Mouse (Mus musculus) lung, adult 2 months (tissue): ENCODE results near the gene Toe1. TPM values are rescaled to one million over a fixed set of nuclear protein-coding genes. Genes with fewer than 3 reads are reported as not detected.
A peak's percentile ranks its signal among the peaks of the same experiment; 100 is the strongest.

ENCODE experiments used
- DNase-seq: peaks from one replicate; pipeline ENCODE4 v3.0.0; 2022
- H3K4me1 ChIP-seq: fragments of 200-500 bp; 2 replicates; pipeline ENCODE4 v1.6.1; 2011; ENCODE audit warnings: low read length; ENCODE audit not compliant: control insufficient read depth, insufficient read depth
- H3K4me3 ChIP-seq: fragments of 200-500 bp; replicated peaks from 2 replicates; pipeline ENCODE3; 2011; ENCODE audit warnings: low read depth, mild to moderate bottlenecking, control low read depth, low read length; ENCODE audit errors: extremely low read depth
- CTCF ChIP-seq: fragments of 200-500 bp; IDR thresholded peaks from 2 replicates; pipeline ENCODE4 v1.5.1; 2011; ENCODE audit warnings: mild to moderate bottlenecking, low read length, control low read depth; ENCODE audit not compliant: insufficient read depth
- POLR2A ChIP-seq: fragments of 200-500 bp; IDR thresholded peaks from 2 replicates; pipeline ENCODE4 v1.6.1; 2011; ENCODE audit warnings: low read depth, mild to moderate bottlenecking, control low read depth, low read length, borderline replicate concordance; ENCODE audit errors: extremely low read depth
- whole genome bisulfite sequencing: fragments of 180-500 bp; shearing (Covaris S2); methylation state at CpG from one replicate; pipeline ENCODE4 v1.1.7; 2018; 5-methylcytosine and 5-hydroxymethylcytosine counted together
- polyA plus RNA-seq: library from polyadenylated mRNA; depleted of rRNA; stranded (reverse); fragments of >200 nt; gene quantifications from 2 replicates; pipeline ENCODE4 v1.2.3, GENCODE M21; 2012

Toe1 gene
- polyA plus RNA-seq, 1 experiment: 22.1 TPM

DNA sequence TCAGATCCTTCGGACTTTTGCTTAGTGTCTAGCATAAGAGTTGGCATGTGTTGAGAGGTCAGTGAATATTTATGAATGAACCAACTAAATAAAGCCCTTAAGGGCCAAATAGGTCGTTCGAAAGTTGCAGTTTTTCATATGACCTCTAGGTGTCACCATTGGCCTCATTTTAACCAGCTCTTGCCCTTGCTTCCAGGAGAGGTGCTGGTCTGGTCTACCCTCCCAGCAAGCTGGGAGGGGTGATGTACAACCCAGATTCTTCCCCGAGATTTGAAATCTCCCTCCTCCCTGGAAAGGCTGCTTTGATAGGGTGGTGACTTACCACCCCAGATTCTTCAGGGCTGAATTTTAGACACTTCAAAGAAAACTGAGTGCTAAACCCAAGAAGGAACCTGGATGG, 20.4 kb upstream of the Toe1 start:
- WGBS: under 1% methylated on average over 4 of the region's 4 CpGs
- TF ChIP-seq CTCF (peak; percentile 66), POLR2A (no peak)
- Histone ChIP-seq H3K4me3 (no peak overlapping the region), H3K4me1 (no peaks in the 10 kb centered on the region)
- peak; percentile 20 for DNase-seq

DNA sequence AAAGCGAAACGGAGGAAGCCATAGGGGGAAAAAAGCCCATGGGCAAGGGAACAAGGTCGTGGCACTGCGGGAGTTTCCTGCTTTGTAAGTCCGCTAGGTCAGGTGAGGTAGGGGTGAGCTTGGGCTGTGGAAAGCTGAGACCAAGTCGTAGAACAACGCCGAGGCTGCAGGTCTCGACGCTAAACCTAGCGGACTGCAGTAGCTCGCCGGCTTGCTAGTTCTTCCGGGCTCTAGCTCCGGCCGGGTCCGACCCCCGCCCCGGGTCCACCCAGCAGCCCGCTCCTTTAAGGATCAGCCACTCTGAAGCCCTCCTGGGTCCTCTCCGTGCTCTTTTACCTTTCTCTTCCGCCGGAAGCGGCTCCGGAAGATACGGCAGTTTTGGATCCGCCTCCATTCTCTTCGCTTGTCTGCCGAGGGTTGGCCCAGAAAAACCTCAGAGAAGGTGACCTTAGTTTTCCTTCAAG, 17.1 kb upstream of the Toe1 start:
- DNase-seq: peak; percentile 70
- Histone ChIP-seq H3K4me1 (peaks cover 3% of the 10 kb centered on the region; the same call in 1 of the 2 replicates), H3K4me3 (peak overlapping the region; percentile 78)
- TF ChIP-seq POLR2A (peak; percentile 65; the same call in 1 of the 2 replicates), CTCF (no peak)
- WGBS: under 1% methylated on average over 29 of the region's 29 CpGs

DNA sequence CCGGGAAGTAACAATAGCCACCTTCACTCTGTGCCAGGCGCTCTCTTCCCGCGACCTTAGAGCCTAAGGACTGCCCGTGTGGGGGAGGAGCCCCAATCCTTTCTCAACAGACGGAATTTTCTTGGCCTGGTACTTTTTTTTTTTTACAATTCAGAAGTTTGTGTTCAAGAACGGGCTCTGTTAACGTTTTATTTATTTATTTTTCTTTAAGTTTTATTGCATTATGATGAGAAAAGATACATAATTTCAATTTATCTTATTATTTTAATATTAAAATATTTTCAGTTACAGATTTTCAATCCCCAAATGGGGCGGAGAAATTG, 14.2 kb upstream of the Toe1 start, which contains the start of gene Hpdl:
Gene Hpdl (minus strand): TSS at position 14 of the 323 bp plus-strand sequence.
- DNase-seq: no peak
- no peak for TF ChIP-seq POLR2A
- TF ChIP-seq CTCF: no peak
- H3K4me3 ChIP-seq: peak within 1 kb of the TSS; percentile 65
- 11% methylated on average over 9 of the region's 9 CpGs for WGBS
- peaks cover 3% of the 10 kb centered on the region; the same call in 1 of the 2 replicates for H3K4me1 ChIP-seq

DNA sequence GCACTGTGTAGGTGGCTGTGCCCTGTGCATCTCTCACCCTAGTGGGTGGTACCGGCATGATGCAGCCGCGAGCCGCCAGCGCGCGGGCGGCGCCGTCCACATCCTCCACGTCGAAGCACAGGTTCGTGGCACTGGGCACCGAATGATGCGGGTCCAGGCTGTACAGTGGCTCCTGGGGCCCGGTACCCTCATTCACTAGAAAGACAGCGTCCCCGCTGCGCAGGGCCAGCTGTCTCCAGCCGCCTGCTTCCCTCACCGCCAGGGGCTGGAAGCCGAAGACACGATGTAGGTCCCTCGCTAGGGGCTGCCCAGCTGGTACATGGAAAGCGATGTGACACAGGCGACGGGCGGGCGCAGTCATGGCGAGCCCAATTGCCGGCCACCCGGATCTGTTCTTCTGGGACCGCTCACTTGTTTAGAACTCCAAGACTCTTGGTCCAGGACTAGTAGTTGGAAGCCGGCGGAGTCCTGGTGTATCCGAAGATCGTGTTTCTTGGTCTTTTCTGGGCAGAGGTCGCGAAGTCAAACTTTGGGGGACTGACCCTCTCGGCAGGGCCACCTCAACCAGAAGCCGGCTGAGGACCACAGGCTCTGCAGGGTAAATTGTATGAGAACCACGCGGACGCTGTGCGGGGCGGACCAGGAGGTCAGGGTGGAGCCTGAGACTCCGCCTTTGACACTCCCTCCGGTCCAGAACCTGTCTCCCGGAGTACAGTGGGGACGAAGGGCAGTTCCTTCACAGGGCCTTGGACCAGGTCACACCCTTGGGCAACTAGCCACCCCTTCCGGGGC, 13.7 kb upstream of the Toe1 start:
- DNase-seq: peak; percentile 83
- TF ChIP-seq CTCF (no peak), POLR2A (peak; percentile 65; the same call in 1 of the 2 replicates)
- Histone ChIP-seq H3K4me1 (peaks cover 3% of the 10 kb centered on the region; the same call in 1 of the 2 replicates), H3K4me3 (peak overlapping the region; percentile 65)
- under 1% methylated on average over 51 of the region's 51 CpGs for WGBS

DNA sequence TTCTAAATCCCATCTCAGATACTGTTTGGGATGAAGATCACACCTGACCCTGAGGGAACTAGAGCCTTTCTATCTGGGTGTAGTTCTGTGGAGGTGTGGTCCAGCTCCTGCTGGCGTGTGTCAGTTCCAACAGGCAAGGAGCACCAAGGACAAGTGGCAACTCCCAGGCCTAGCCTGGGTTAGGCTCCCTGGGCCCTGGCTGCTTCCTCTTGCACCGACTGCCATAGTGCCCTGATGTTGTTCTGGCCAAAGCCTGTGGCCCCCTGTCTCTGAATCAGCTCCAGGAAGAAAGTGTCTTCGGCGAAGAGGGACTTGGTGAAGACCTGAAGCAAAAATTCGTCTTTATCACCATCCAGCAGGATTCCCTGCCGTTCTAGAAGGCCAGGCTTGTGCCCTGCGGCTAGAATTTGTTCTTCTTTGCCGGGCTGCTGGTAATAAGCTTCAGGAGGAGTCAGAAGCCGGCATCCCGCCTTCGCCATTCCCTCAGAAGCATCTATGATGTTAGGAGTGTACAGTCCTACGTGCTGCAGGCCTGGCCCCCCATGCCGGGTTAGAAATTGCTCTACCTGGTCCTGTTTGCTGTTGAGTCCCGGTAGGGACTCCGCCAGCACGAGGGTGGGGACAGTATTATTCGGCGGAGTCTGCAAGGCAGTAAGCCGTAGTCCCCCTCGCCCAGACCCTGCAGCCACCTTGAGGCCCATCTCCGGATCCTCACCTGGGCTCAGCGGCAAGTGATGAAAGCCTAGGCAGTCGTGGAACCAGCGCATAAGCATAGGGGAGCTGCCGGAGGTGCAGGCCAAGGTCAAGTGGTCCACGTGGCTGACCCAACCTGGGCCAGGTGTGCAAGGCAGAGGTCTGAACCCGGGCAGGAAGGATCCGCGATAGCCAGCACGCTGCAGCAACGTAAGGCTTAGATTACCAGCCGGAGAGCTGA, 12.8 kb upstream of the Toe1 start:
- WGBS: 41% methylated on average over 32 of the region's 32 CpGs
- no peak for DNase-seq
- Histone ChIP-seq H3K4me1 (peaks cover 3% of the 10 kb centered on the region; the same call in 1 of the 2 replicates), H3K4me3 (no peak overlapping the region)
- TF ChIP-seq POLR2A (no peak), CTCF (no peak)

DNA sequence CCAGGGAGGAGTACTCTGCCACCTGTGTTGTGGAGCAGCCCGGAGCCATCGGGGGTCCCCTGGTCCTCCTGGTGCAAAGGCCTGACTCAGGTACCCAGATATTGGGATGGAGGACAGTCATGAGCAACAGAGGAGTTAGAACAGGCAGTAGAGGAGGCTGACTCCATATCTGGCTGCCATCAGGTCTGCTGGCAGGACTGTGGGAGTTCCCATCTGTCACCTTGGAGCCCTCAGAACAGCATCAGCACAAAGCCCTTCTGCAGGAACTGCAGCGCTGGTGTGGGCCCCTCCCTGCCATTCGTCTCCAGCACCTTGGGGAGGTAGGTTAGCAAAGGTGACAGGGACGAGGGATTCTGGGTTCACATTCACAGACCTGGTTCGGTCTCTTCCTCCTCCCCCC, 10.0 kb upstream of the Toe1 start:
- DNase-seq: no peak
- no peak for TF ChIP-seq CTCF
- TF ChIP-seq POLR2A: no peak
- H3K4me1 ChIP-seq: peaks cover 3% of the 10 kb centered on the region; the same call in 1 of the 2 replicates
- H3K4me3 ChIP-seq: no peak overlapping the region
- WGBS: 95% methylated on average over 6 of the region's 6 CpGs

DNA sequence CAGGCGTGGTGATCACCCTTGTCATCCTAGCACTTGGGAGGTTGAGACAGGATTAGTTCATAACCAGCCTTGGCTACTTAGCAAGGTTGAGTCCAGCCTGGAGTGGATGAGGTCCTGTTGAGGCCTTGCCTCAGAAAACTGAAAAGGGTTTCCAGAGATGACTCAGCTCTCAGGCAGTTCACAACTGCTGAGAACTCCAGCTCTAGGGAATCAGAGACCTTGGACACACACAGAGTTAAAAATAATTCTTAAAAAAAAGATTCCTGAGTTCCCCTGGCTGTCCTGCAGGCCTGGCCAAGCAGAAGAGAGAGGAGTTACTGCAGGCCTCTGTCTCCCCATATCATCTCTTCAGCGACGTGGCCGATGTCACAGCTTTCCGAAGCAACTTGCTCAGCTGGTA, 7.8 kb upstream of the Toe1 start:
- no peak for DNase-seq
- Histone ChIP-seq H3K4me3 (no peak overlapping the region), H3K4me1 (no peaks in the 10 kb centered on the region)
- no peak for TF ChIP-seq CTCF
- no peak for TF ChIP-seq POLR2A
- WGBS: 87% methylated on average over 5 of the region's 5 CpGs

DNA sequence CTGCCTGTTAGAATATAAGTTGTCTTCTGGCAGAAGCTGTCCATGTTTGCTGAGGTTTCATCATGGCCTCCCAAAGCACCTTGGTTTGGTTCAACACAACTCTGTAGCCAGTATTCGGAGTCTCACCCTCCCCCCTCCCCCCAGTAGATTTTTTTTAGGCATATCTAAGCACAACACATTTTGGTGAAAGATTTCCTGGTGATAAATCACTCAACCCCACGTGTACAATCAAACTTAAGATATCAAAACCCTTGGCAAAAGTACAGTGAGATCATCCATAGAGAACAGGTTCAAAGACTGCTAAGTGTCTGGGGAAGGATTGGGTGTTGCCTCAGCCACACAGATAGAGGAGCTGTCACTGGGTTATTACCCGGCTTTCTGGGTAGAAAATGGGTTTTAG, 3.6 kb upstream of the Toe1 start:
- H3K4me1 ChIP-seq: no peaks in the 10 kb centered on the region
- 52% methylated on average over 3 of the region's 3 CpGs for WGBS
- no peak for TF ChIP-seq POLR2A
- no peak for TF ChIP-seq CTCF
- H3K4me3 ChIP-seq: no peak overlapping the region
- DNase-seq: no peak

DNA sequence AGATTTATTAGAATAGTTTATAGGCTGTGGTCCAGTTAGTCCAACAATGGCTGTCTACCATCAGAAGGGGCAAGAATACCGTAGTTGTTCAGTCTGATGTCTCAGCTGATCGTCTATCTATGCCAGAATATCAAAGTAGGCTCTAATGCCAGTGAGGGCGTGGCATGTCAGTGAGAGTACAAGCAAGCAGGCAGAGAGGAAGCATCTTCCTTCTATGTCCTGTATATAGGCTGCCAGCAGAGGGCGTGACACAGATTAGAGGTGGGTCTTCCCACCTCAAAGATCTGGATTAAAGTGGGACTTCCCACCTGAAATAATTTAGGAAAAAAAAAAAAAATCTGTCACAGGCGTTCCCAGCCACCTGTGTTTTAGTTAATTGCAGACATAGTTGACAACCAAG, 7.5 kb downstream of the Toe1 start:
- WGBS: 36% methylated on average over 5 of the region's 5 CpGs
- H3K4me1 ChIP-seq: peaks cover 3% of the 10 kb centered on the region
- TF ChIP-seq POLR2A: no peak
- peak; percentile 17; the same call in 1 of the 2 replicates for TF ChIP-seq CTCF
- H3K4me3 ChIP-seq: no peak overlapping the region
- no peak for DNase-seq
